Mouse (Mus musculus) gastrocnemius, postnatal 4 days (tissue): ENCODE measurements around the gene Lrrfip1. TPM values are rescaled to one million over a fixed set of nuclear protein-coding genes. Genes with fewer than 3 reads are reported as not detected.

ENCODE experiments used
- DNase-seq, 2 experiments: peaks; one replicate each; pipeline ENCODE4 v3.0.0; 2021 to 2022; ENCODE audit warnings: low spot score in 2 of 2, mixed read lengths in 2 of 2
- total RNA-seq, 2 experiments: library from RNA; stranded (reverse); gene quantifications; 2 replicates each; pipeline ENCODE4 v1.2.3; 2021

Lrrfip1 gene
- total RNA-seq, 2 experiments from 2014 or later = 206 to 229 TPM

- DNase-seq = no peak
Measured at GRCm38 (mm10) chr1:90997641-90998040, 896 bp upstream of the Lrrfip1 start.

GRCm38 (mm10) chr1:90998891-90999611 lies 514 bp downstream of the Lrrfip1 start:
- DNase-seq = no peak

- DNase-seq = no peak
Measured at GRCm38 (mm10) chr1:90999911-91000601, 1.5 kb downstream of the Lrrfip1 start.

- no peak for DNase-seq
Measured at GRCm38 (mm10) chr1:91001101-91001500, 2.6 kb downstream of the Lrrfip1 start.

GRCm38 (mm10) chr1:91001871-91002539 lies 3.5 kb downstream of the Lrrfip1 start:
- DNase-seq = no peak

- no peak for DNase-seq
Measured at GRCm38 (mm10) chr1:91002641-91003040, 4.1 kb downstream of the Lrrfip1 start.

- no peak for DNase-seq
Measured at GRCm38 (mm10) chr1:91003522-91004253, 5.2 kb downstream of the Lrrfip1 start.

- DNase-seq = no peak
Measured at GRCm38 (mm10) chr1:91006037-91006436, 7.5 kb downstream of the Lrrfip1 start.

GRCm38 (mm10) chr1:91006708-91007107 lies 8.2 kb downstream of the Lrrfip1 start:
- DNase-seq = no peak

- DNase-seq = no peak
Measured at GRCm38 (mm10) chr1:91008147-91008682, 9.7 kb downstream of the Lrrfip1 start.

- DNase-seq = no peak
Measured at GRCm38 (mm10) chr1:91008746-91009145, 10.2 kb downstream of the Lrrfip1 start.

- no peak for DNase-seq
Measured at GRCm38 (mm10) chr1:91009266-91009665, 10.7 kb downstream of the Lrrfip1 start.

GRCm38 (mm10) chr1:91010216-91010615 lies 11.7 kb downstream of the Lrrfip1 start:
- no peak for DNase-seq

GRCm38 (mm10) chr1:91010716-91011115 lies 12.2 kb downstream of the Lrrfip1 start:
- DNase-seq = no peak

GRCm38 (mm10) chr1:91011336-91011735 lies 12.8 kb downstream of the Lrrfip1 start:
- DNase-seq = no peak

GRCm38 (mm10) chr1:91013803-91014202 lies 15.3 kb downstream of the Lrrfip1 start:
- DNase-seq = no peak

- DNase-seq = no peak
Measured at GRCm38 (mm10) chr1:91015571-91015970, 17.0 kb downstream of the Lrrfip1 start.

- no peak for DNase-seq
Measured at GRCm38 (mm10) chr1:91017111-91017758, 18.7 kb downstream of the Lrrfip1 start.

- no peak for DNase-seq
Measured at GRCm38 (mm10) chr1:91019346-91019745, 20.8 kb downstream of the Lrrfip1 start.

- no peak for DNase-seq
Measured at GRCm38 (mm10) chr1:91021304-91021703, 22.8 kb downstream of the Lrrfip1 start.
